Mouse (Mus musculus) urinary bladder, postnatal 10 days (tissue): ENCODE data around the gene Tex261.

Experiments
- DNase-seq: peaks from one replicate; pipeline ENCODE4 v3.0.0; 2022; ENCODE audit warnings: low spot score

Gene Tex261

DNA sequence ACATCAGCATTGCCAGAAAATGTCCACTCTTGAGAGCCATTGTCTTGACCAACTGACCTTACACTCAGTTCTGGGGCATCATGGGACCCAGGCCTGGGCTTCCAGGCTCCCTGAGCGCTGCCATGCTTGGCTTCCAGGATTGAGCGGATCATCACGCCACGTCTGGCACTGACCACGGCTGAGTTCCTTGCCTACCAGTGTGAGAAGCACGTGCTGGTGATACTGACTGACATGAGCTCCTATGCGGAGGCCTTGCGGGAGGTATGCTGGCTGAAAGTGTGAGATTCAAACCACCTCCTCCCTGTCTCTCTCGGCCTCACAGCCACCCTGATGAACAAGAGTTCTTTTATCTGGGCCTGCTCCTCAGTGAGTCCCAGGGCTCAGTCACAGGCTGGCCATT lies 19.6 kb downstream of the Tex261 start:
- DNase-seq = no peak

DNA sequence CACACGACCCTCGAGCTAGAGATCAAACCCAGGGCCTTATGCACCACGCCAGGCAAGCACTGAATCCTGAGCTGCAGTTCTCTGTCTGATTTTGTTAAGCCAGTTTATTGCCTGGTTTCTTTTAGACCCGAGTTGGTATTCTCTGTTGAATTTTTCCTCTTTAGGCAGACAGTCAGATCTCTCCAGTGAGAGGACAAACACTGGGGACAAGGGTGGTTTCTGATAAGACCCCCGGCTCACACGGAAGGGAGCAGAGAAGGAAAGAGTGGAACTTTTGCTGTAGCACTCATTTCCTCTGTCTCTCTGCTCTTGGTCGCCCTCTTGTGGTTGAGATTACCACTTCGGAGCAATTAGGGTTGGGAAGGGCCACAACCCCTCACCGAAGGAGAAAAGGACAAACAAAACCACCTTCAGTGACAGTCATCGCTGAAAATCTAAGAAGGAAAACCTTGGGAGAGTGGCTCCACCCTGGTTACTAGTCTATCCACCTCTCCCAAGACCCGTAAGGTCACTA lies 25.4 kb downstream of the Tex261 start:
- DNase-seq = no peak

- DNase-seq = no peak
Measured at GRCm38 (mm10) chr6:83749286-83749685, 26.3 kb downstream of the Tex261 start.

- no peak for DNase-seq
Measured at GRCm38 (mm10) chr6:83745466-83745865, 30.1 kb downstream of the Tex261 start.

GRCm38 (mm10) chr6:83744557-83744956 lies 31.1 kb downstream of the Tex261 start:
- no peak for DNase-seq

DNA sequence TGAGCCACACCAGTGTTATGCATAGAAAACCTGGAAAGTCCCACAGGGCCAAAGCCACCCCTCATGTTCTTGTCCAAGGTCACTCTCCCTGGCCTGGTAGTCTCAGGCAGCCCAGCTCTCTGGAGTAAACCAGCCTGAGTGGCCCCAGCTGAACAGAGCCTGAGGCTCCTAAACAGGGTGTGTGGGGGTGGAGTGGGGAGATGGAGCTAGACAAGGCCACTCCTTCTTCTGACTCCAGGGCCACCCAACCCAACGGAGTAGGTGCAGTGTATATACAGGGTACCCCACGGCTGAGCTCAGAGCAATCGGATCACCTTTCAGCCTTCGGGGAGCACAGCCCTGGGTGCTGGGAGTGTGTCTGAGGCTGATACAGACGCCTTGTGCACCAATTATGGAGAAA lies 31.5 kb downstream of the Tex261 start:
- DNase-seq = no peak

DNA sequence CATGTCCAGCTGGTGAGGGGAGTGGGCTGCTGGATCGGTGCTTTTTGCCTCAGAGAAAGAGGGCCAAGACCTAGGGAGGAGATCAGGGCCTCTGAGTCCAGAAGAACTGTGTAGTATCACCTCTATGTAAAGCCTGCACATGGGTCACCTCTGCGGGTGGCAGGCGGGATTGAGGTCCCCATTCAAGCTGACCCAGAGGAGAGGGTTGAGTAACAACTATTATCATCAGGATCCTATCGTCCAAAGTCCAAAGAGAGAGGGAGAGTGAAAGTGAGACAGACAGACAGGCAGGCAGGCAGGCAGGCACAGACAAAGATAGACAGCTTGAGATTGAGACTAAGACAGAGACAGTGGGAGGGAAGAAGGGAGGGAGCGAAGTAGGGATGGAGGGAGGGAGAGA lies 32.4 kb downstream of the Tex261 start:
- DNase-seq = no peak

DNA sequence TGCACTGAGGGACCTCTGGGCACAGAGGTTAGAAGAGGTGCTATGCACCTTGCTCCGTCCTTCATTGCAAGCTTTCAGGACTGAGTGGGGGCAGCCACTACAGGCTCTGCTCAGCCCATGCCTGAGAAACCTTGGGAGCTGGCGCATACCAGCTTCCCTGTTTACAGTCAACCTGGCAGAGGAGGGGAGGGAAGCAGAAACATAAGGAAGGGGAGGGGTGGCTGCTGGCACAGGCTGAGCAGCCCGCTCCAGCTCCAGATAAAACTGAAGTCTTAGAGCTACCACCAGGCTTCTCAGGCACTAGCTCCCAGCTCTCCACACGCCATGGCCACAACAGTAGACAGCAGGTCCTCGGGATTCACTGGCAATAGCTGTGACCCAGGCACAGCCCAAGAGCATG lies 32.9 kb downstream of the Tex261 start, which contains the start of gene Atp6v1b1:
Gene Atp6v1b1, plus strand, starts transcription at position 230 of the 400 bp plus-strand sequence.
- no peak for DNase-seq

DNA sequence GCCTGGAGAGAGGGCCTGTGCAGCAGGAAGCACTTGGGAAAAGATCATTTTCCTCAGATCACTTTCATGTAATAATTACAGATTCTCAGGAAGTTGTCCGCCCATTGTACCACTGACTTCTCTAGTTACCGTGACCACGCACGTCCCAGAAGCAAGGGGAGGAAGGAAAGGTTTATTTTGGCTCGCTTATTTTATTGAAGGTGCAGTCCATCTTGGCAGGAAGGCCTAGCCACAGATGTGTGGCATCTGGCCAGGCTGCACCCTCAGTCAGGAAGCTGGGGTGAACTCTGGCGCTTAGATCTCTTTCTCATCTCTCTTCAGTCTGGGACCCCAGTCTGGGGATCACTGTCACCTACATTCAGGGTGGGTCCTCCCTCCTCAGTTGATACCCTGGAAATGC lies 37.0 kb downstream of the Tex261 start:
- DNase-seq = no peak

DNA sequence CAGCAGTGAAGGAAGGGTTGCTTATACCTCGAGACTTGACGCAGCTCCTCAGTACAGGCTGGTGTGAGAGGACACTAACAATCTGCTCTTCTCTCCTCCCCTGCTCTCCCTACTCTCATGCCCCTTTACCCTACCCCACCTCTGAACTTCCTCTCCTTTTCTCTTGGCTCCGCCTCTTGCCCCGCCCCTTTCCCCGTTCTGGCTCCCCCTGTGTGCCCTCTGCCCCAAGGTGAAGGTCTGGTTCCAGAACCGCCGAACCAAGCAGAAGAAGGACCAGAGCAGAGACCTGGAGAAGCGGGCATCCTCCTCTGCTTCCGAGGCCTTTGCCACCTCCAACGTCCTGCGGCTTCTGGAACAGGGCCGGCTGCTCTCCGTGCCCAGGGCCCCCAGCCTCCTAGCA lies 38.3 kb downstream of the Tex261 start:
- no peak for DNase-seq

GRCm38 (mm10) chr6:83731128-83731527 lies 44.5 kb downstream of the Tex261 start:
- no peak for DNase-seq

GRCm38 (mm10) chr6:83729350-83729970 lies 46.2 kb downstream of the Tex261 start:
- DNase-seq = no peak

DNA sequence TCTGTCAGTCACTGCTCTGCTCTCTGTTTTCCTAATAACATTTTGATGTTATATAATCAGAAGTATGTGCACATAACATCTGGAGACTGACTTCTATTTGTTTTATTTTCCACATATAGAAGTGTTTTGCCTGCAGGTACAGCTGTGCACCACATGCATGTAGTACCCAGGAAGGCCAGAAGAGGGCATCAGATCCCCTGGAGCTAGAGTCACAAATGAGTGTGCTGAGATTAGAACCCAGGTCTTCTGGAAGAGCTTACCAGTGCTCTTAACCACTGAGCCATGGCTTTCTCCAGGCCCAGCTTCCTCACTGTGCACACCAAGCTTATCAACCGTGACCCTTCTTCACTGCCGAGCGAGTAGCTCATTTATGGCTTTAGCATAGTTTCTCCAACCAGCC lies 47.1 kb downstream of the Tex261 start:
- no peak for DNase-seq

DNA sequence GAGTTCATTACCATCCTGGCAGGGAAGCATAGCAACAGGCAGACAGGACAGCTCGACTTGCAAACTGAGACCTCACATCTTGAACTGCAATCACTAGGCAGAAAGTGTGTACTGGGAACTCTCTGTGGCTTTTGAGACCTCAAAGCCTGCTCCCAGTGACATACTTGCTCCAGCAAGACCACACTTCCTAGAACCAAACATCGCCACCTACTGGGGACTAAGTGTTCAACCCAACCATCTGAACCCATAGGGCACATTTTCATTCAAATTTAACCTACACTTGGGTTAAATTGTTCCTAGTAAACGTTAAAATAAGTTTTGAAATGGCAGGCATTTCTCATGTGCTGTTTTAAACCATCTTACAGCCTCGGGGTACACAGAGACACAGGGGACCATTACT lies 48.4 kb downstream of the Tex261 start:
- no peak for DNase-seq

- DNase-seq = no peak
Measured at GRCm38 (mm10) chr6:83722526-83722925, 53.1 kb downstream of the Tex261 start.
